Mouse (Mus musculus) bone marrow, adult 2 months (tissue): ENCODE measurements at regions not wholly inside any gene's neighbourhood (a gene's known extent, or its start where the extent isn't known, plus 50 kb on each side); places are given as distances from the start of the nearest gene placed in this dataset.

Source experiments
- CTCF ChIP-seq: fragments of 200-500 bp; IDR thresholded peaks from 2 replicates; pipeline ENCODE4 v1.5.1; 2011; ENCODE audit warnings: low read length, control low read depth; ENCODE audit not compliant: control insufficient read depth, insufficient read depth
- POLR2A ChIP-seq: fragments of 200-500 bp; IDR thresholded peaks from 2 replicates; pipeline ENCODE4 v1.6.1; 2011; ENCODE audit warnings: low read depth, mild to moderate bottlenecking, control low read depth, low read length, borderline replicate concordance; ENCODE audit not compliant: control insufficient read depth

DNA sequence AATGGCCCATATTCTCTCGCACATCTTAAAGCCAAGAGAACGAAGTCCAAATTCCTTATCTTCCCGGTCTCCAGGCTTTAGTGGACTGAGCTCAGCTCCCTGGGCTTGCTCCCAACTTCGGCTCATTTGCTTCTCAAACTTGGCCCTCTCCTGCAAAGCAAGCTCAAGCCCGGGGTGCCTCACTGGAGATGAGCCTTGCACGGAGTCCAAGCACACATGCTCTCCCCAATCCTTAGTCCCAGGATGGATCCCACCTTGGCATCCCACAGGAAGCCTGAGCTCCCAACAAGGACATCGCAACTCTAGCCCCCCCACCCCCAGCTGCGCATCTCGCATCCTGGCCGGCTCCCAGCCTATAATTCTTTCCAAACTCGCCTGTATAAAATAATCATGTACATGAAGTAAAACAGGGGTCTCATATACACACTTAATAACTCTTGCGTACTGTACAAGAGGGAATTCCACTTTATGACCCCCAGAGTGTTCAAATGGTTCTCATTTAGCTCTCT lies 242.9 kb upstream of the Tbx3 start:
- TF ChIP-seq CTCF = no peak
- TF ChIP-seq POLR2A = no peak
